In genomic region chr14:121108439-121109115, GRCm38 (mm10) we compare ENCODE assay signal across 9 mouse cellular contexts.
A peak's percentile ranks its signal among the peaks of the same experiment; 100 is the strongest.
DNase-seq lines count a peak whose midpoint lies in the region; ATAC-seq and TF ChIP-seq lines count a peak whose summit lies in the region.
"Had no signal": no experiment of that assay in that cellular context is flagged by ENCODE, and none has a peak within 500 bp of the region (broad histone marks: within the 10 kb centered on the region; RNA-seq: fewer than 3 reads in every experiment).

No protein-coding gene starts in this region.

- H3K27me3 ChIP-seq in kidney, embryonic 15.5 days, result no peaks in the 10 kb centered on the region
- H3K27me3 ChIP-seq in midbrain, embryonic 11.5 days (ENCODE audit: control insufficient read depth, insufficient read depth, low read length), result no peaks in the 10 kb centered on the region
- H3K27me3 ChIP-seq: CH12.LX had no signal

- TF ChIP-seq CTCF in gastrocnemius, adult 2 months (IDR thresholded peaks at IDR 0.05), result no peak

- H3K9ac ChIP-seq in kidney, embryonic 15.5 days, result no peak overlapping the region
- H3K9ac ChIP-seq in midbrain, embryonic 11.5 days (ENCODE audit: low read length), result no peak overlapping the region

- DNase-seq in gastrocnemius, adult 2 months, result no peak
- no peak for DNase-seq in gastrocnemius, postnatal 36 days
- DNase-seq in forelimb bud, embryonic 11.5 days (ENCODE audit: low read depth, low spot score), result peak; percentile 82
- DNase-seq in midbrain, embryonic 11.5 days (ENCODE audit: low spot score, missing footprints), result no peak
- DNase-seq in cerebellum, postnatal 25 days, result no peak
- DNase-seq in ovary, postnatal 36 days (ENCODE audit: low spot score), result no peak
- DNase-seq in thymus, postnatal 25 days, result no peak

- WGBS in kidney, embryonic 15.5 days, result 7% methylated on average over 8 of the region's 8 CpGs
- 28% methylated on average over 8 of the region's 8 CpGs for WGBS in midbrain, embryonic 11.5 days

- H3K4me2 ChIP-seq in kidney, embryonic 15.5 days, result peak overlapping the region; percentile 36
- no peak overlapping the region for H3K4me2 ChIP-seq in midbrain, embryonic 11.5 days

- H3K27ac ChIP-seq in gastrocnemius, adult 2 months, result peak overlapping the region; percentile 70
- peak overlapping the region; percentile 93 for H3K27ac ChIP-seq in kidney, embryonic 15.5 days
- H3K27ac ChIP-seq in midbrain, embryonic 11.5 days (ENCODE audit: low read depth, low read length), result 0 out of 2 replicates have a peak overlapping the region, but pooled peaks have one; percentile 65

- peaks cover 88% of the 10 kb centered on the region for H3K4me1 ChIP-seq in kidney, embryonic 15.5 days
- peaks cover 10% of the 10 kb centered on the region for H3K4me1 ChIP-seq in midbrain, embryonic 11.5 days (ENCODE audit: control insufficient read depth, insufficient read depth, low read length)

- ATAC-seq in kidney, embryonic 15.5 days (replicated peaks; ENCODE audit: low FRiP score), result peak; percentile 80
- ATAC-seq in midbrain, embryonic 11.5 days (ENCODE audit: low FRiP score), result peak; percentile 33; the same call in 1 of the 2 replicates

- intact Hi-C loops in gastrocnemius, adult 2 months (cut with DNase I), result no loop called here
- intact Hi-C loops in gastrocnemius, postnatal 36 days (cut with DNase I), result no loop called here

- no peak overlapping the region for H3K4me3 ChIP-seq in gastrocnemius, adult 2 months
- no peak overlapping the region for H3K4me3 ChIP-seq in kidney, embryonic 15.5 days (replicated peaks)
- H3K4me3 ChIP-seq in midbrain, embryonic 11.5 days (ENCODE audit: low read depth, low read length), result no peak overlapping the region

- H3K36me3 ChIP-seq in kidney, embryonic 15.5 days, result peaks cover 4% of the 10 kb centered on the region; the same call in 1 of the 2 replicates
- H3K36me3 ChIP-seq in midbrain, embryonic 11.5 days (ENCODE audit: control insufficient read depth, insufficient read depth, low read length), result no peaks in the 10 kb centered on the region; the same call in none of the 2 replicates

- H3K9me3 ChIP-seq in kidney, embryonic 15.5 days (replicated peaks), result no peaks in the 10 kb centered on the region
- H3K9me3 ChIP-seq in midbrain, embryonic 11.5 days (ENCODE audit: control insufficient read depth, low read length), result no peaks in the 10 kb centered on the region
